Mouse (Mus musculus) embryonic facial prominence, embryonic 12.5 days (tissue): ENCODE data around the gene Tmx1. TPM values are rescaled to one million over a fixed set of nuclear protein-coding genes. Genes with fewer than 3 reads are reported as not detected.

Source experiments
- ATAC-seq: fragments of 200-750 bp; cut with Nextera tagmentation; 2 replicates; pipeline ENCODE4 v1.8.0; 2017; ENCODE audit not compliant: insufficient number of reproducible peaks, insufficient read depth, low FRiP score, low TSS enrichment
- H3K27ac ChIP-seq: fragments of 300-500 bp; sonication (generic); 2 replicates; pipeline ENCODE4 v1.5.1; 2016; ENCODE audit warnings: mild to moderate bottlenecking
- H3K27me3 ChIP-seq: fragments of 300-500 bp; sonication (generic); 2 replicates; pipeline ENCODE4 v1.6.1; 2016; ENCODE audit warnings: mild to moderate bottlenecking, moderate library complexity
- H3K36me3 ChIP-seq: fragments of 300-500 bp; sonication (generic); 2 replicates; pipeline ENCODE4 v1.6.1; 2016; ENCODE audit warnings: mild to moderate bottlenecking
- H3K4me1 ChIP-seq: fragments of 300-500 bp; sonication (generic); 2 replicates; pipeline ENCODE4 v1.6.1; 2016
- H3K4me2 ChIP-seq: fragments of 300-500 bp; sonication (generic); replicated peaks from 2 replicates; pipeline ENCODE4 v1.6.1; 2016; ENCODE audit warnings: mild to moderate bottlenecking, moderate library complexity
- H3K4me3 ChIP-seq: fragments of 300-500 bp; sonication (generic); 2 replicates; pipeline ENCODE4 v1.5.1; 2016; ENCODE audit warnings: mild to moderate bottlenecking
- H3K9ac ChIP-seq: fragments of 300-500 bp; sonication (generic); 2 replicates; pipeline ENCODE4 v1.6.1; 2016; ENCODE audit warnings: mild to moderate bottlenecking, moderate library complexity
- H3K9me3 ChIP-seq: fragments of 300-500 bp; sonication (generic); 2 replicates; pipeline ENCODE4 v1.6.1; 2016; ENCODE audit warnings: mild to moderate bottlenecking, moderate library complexity
- WGBS: fragments of 180-500 bp; shearing (Covaris S2); methylation state at CpG from one replicate; pipeline ENCODE4 v1.1.7; 2016; 5-methylcytosine and 5-hydroxymethylcytosine counted together
- polyA plus RNA-seq: library from polyadenylated mRNA; unstranded; fragments of >200 nt; fragmentation: Nextera tagmentation; extraction: Ambion mirVana; gene quantifications from 2 replicates; pipeline ENCODE4 v1.2.1, GENCODE M21; 2016

Tmx1 gene
- polyA plus RNA-seq, 1 experiment from 2014 or later, result 104 TPM

GRCm38 (mm10) chr12:70449961-70450360 lies 2.9 kb upstream of the Tmx1 start:
- no peak for ATAC-seq
- no peaks in the 10 kb centered on the region for H3K27me3 ChIP-seq
- H3K27ac ChIP-seq, result no peak overlapping the region
- no peaks in the 10 kb centered on the region for H3K36me3 ChIP-seq
- no peak overlapping the region for H3K4me2 ChIP-seq
- no peak overlapping the region for H3K4me3 ChIP-seq
- no peak overlapping the region for H3K9ac ChIP-seq
- H3K4me1 ChIP-seq, result peaks cover 11% of the 10 kb centered on the region
- H3K9me3 ChIP-seq, result no peaks in the 10 kb centered on the region

GRCm38 (mm10) chr12:70451533-70451932 lies 1.4 kb upstream of the Tmx1 start:
- WGBS, result 87% methylated on average over 3 of the region's 3 CpGs
- Histone ChIP-seq H3K4me1 (peaks cover 13% of the 10 kb centered on the region), H3K9me3 (no peaks in the 10 kb centered on the region), H3K27ac (no peak overlapping the region), H3K9ac (no peak overlapping the region), H3K27me3 (no peaks in the 10 kb centered on the region), H3K4me3 (no peak overlapping the region), H3K36me3 (0 out of 2 replicates have a peak, but pooled peaks cover under 1% of the 10 kb centered on the region), H3K4me2 (no peak overlapping the region)
- ATAC-seq, result no peak

- Histone ChIP-seq H3K9ac (no peak overlapping the region), H3K4me2 (peak overlapping the region; percentile 63), H3K4me1 (peaks cover 13% of the 10 kb centered on the region), H3K27me3 (no peaks in the 10 kb centered on the region), H3K9me3 (no peaks in the 10 kb centered on the region), H3K36me3 (peaks cover 6% of the 10 kb centered on the region; the same call in 1 of the 2 replicates), H3K27ac (no peak overlapping the region), H3K4me3 (no peak overlapping the region)
- 80% methylated on average over 2 of the region's 2 CpGs for WGBS
- no peak for ATAC-seq
These were observed 752 bp upstream of the Tmx1 start for GRCm38 (mm10) chr12:70452143-70452542.

- Histone ChIP-seq H3K9ac (no peak overlapping the region), H3K27me3 (no peaks in the 10 kb centered on the region), H3K4me2 (no peak overlapping the region), H3K4me1 (peaks cover 13% of the 10 kb centered on the region), H3K36me3 (peaks cover 32% of the 10 kb centered on the region), H3K9me3 (no peaks in the 10 kb centered on the region), H3K4me3 (no peak overlapping the region), H3K27ac (no peak overlapping the region)
- no peak for ATAC-seq
- WGBS, result 93% methylated on average over 8 of the region's 8 CpGs
These were observed 2.3 kb downstream of the Tmx1 start for GRCm38 (mm10) chr12:70455226-70455625.

- peaks cover 55% of the 10 kb centered on the region for H3K36me3 ChIP-seq
- H3K9ac ChIP-seq, result no peak overlapping the region
- WGBS, result 91% methylated on average over 1 of the region's 1 CpGs
- no peak overlapping the region for H3K4me3 ChIP-seq
- no peak for ATAC-seq
- no peak overlapping the region for H3K27ac ChIP-seq
- no peak overlapping the region for H3K4me2 ChIP-seq
- no peaks in the 10 kb centered on the region for H3K27me3 ChIP-seq
- H3K9me3 ChIP-seq, result no peaks in the 10 kb centered on the region
- H3K4me1 ChIP-seq, result peaks cover 5% of the 10 kb centered on the region
These were observed 6.7 kb downstream of the Tmx1 start for GRCm38 (mm10) chr12:70459546-70459945.

- Histone ChIP-seq H3K27ac (no peak overlapping the region), H3K9ac (no peak overlapping the region), H3K4me2 (no peak overlapping the region), H3K4me3 (no peak overlapping the region), H3K4me1 (no peaks in the 10 kb centered on the region), H3K27me3 (no peaks in the 10 kb centered on the region), H3K36me3 (peaks cover 57% of the 10 kb centered on the region), H3K9me3 (no peaks in the 10 kb centered on the region)
- no peak for ATAC-seq
- 80% methylated on average over 4 of the region's 4 CpGs for WGBS
These were observed 11.1 kb downstream of the Tmx1 start for GRCm38 (mm10) chr12:70464016-70464415.

- H3K4me2 ChIP-seq, result no peak overlapping the region
- no peaks in the 10 kb centered on the region for H3K9me3 ChIP-seq
- H3K36me3 ChIP-seq, result no peaks in the 10 kb centered on the region
- H3K9ac ChIP-seq, result no peak overlapping the region
- no peak overlapping the region for H3K4me3 ChIP-seq
- H3K4me1 ChIP-seq, result peaks cover 4% of the 10 kb centered on the region; the same call in 1 of the 2 replicates
- no peak overlapping the region for H3K27ac ChIP-seq
- no peaks in the 10 kb centered on the region for H3K27me3 ChIP-seq
- WGBS, result 76% methylated on average over 3 of the region's 3 CpGs
- no peak for ATAC-seq
These were observed 22.4 kb downstream of the Tmx1 start for GRCm38 (mm10) chr12:70475336-70475735.

GRCm38 (mm10) chr12:70476884-70477576 lies 24.1 kb downstream of the Tmx1 start:
- Histone ChIP-seq H3K9ac (no peak overlapping the region), H3K4me3 (no peak overlapping the region), H3K36me3 (no peaks in the 10 kb centered on the region), H3K27me3 (no peaks in the 10 kb centered on the region), H3K9me3 (no peaks in the 10 kb centered on the region), H3K4me2 (peak overlapping the region; percentile 7; the same call in 1 of the 2 replicates), H3K4me1 (peaks cover 4% of the 10 kb centered on the region; the same call in 1 of the 2 replicates), H3K27ac (no peak overlapping the region)
- WGBS, result 67% methylated on average over 16 of the region's 16 CpGs
- ATAC-seq, result no peak

- Histone ChIP-seq H3K9ac (no peak overlapping the region), H3K36me3 (no peaks in the 10 kb centered on the region), H3K27ac (no peak overlapping the region), H3K4me3 (no peak overlapping the region), H3K27me3 (no peaks in the 10 kb centered on the region), H3K9me3 (no peaks in the 10 kb centered on the region), H3K4me2 (peak overlapping the region; percentile 7; the same call in 1 of the 2 replicates), H3K4me1 (peaks cover 4% of the 10 kb centered on the region; the same call in 1 of the 2 replicates)
- WGBS, result 76% methylated on average over 16 of the region's 16 CpGs
- ATAC-seq, result no peak
These were observed 24.8 kb downstream of the Tmx1 start for GRCm38 (mm10) chr12:70477593-70478287.

- Histone ChIP-seq H3K4me1 (no peaks in the 10 kb centered on the region), H3K36me3 (no peaks in the 10 kb centered on the region), H3K27ac (no peak overlapping the region), H3K9ac (no peak overlapping the region), H3K4me3 (no peak overlapping the region), H3K4me2 (no peak overlapping the region), H3K9me3 (no peaks in the 10 kb centered on the region), H3K27me3 (no peaks in the 10 kb centered on the region)
- no peak for ATAC-seq
- 92% methylated on average over 7 of the region's 7 CpGs for WGBS
These were observed 33.1 kb downstream of the Tmx1 start for GRCm38 (mm10) chr12:70485956-70486355.

GRCm38 (mm10) chr12:70486716-70487480 lies 34.0 kb downstream of the Tmx1 start:
- Histone ChIP-seq H3K4me3 (no peak overlapping the region), H3K4me1 (no peaks in the 10 kb centered on the region), H3K4me2 (no peak overlapping the region), H3K36me3 (no peaks in the 10 kb centered on the region), H3K27me3 (no peaks in the 10 kb centered on the region), H3K9me3 (no peaks in the 10 kb centered on the region), H3K9ac (no peak overlapping the region), H3K27ac (no peak overlapping the region)
- WGBS, result 79% methylated on average over 6 of the region's 6 CpGs
- ATAC-seq, result no peak
